Mouse (Mus musculus): Measurements from ENCODE around the gene Asic3.

Gene Asic3

GRCm38 (mm10) chr5:24452030-24452690, 39.0 kb downstream of the Asic3 start, which contains the start of gene Agap3:
Agap3 (plus strand) TSS chr5:24452177.
- peak; percentile 59 for DNase-seq (ENCODE audit: low spot score)

- DNase-seq (ENCODE audit: low spot score), result peak; percentile 50
These were observed 39.6 kb downstream of the Asic3 start for GRCm38 (mm10) chr5:24452691-24453233.

GRCm38 (mm10) chr5:24453283-24453984, 40.2 kb downstream of the Asic3 start:
- DNase-seq (ENCODE audit: low spot score), result peak; percentile 60

GRCm38 (mm10) chr5:24453985-24454303, 40.8 kb downstream of the Asic3 start:
- DNase-seq (ENCODE audit: low spot score), result no peak

- no peak for DNase-seq (ENCODE audit: low spot score)
These were observed 41.9 kb downstream of the Asic3 start for GRCm38 (mm10) chr5:24455076-24455475.

GRCm38 (mm10) chr5:24455613-24456012, 42.4 kb downstream of the Asic3 start:
- DNase-seq (ENCODE audit: low spot score), result no peak

GRCm38 (mm10) chr5:24466762-24467161, 53.6 kb downstream of the Asic3 start:
- no peak for DNase-seq (ENCODE audit: low spot score)
